Mouse (Mus musculus) kidney, postnatal 10 days (tissue): ENCODE data around the gene Slc9a3r2.
"Not testable (repeated sequence)": the region's sequence is repeated elsewhere in the genome, so short reads cannot be mapped to it uniquely, and the experiment has no call there.

ENCODE experiments used
- DNase-seq: peaks from one replicate; pipeline ENCODE4 v3.0.0; 2021; ENCODE audit warnings: mixed read lengths

Gene Slc9a3r2

GRCm38 (mm10) chr17:24650070-24650616, at the start of gene Slc9a3r2:
TSS of gene Slc9a3r2 (minus strand) at chr17:24650327.
- peak; percentile 87 for DNase-seq

- DNase-seq: no peak
Measured at GRCm38 (mm10) chr17:24699473-24699872, 49.3 kb upstream of the Slc9a3r2 start.

- DNase-seq: no peak
Measured at GRCm38 (mm10) chr17:24698715-24699114, 48.6 kb upstream of the Slc9a3r2 start.

- peak; percentile 46 for DNase-seq
Measured at GRCm38 (mm10) chr17:24697985-24698384, 47.9 kb upstream of the Slc9a3r2 start.

- peak; percentile 95 for DNase-seq
Measured at GRCm38 (mm10) chr17:24696011-24696697, 46.0 kb upstream of the Slc9a3r2 start, which contains the start of the genes Gfer and Noxo1. TSS of gene Gfer (minus strand) at chr17:24696156. TSS of gene Noxo1 (plus strand) at chr17:24696234.

- DNase-seq: no peak
Measured at GRCm38 (mm10) chr17:24695326-24696010, 45.3 kb upstream of the Slc9a3r2 start.

- no peak for DNase-seq
Measured at GRCm38 (mm10) chr17:24692385-24692784, 42.3 kb upstream of the Slc9a3r2 start.

- DNase-seq: no peak
Measured at GRCm38 (mm10) chr17:24689251-24690081, 39.3 kb upstream of the Slc9a3r2 start, which contains the start of gene Syngr3. TSS of gene Syngr3 (minus strand) at chr17:24689955.

- DNase-seq: no peak
Measured at GRCm38 (mm10) chr17:24687599-24687998, 37.5 kb upstream of the Slc9a3r2 start.

- DNase-seq: peak; percentile 75
Measured at GRCm38 (mm10) chr17:24687146-24687595, 37.0 kb upstream of the Slc9a3r2 start.

- DNase-seq: peak; percentile 68
Measured at GRCm38 (mm10) chr17:24686514-24686913, 36.4 kb upstream of the Slc9a3r2 start.

- no peak for DNase-seq
Measured at GRCm38 (mm10) chr17:24677500-24678080, 27.5 kb upstream of the Slc9a3r2 start.

- no peak for DNase-seq
Measured at GRCm38 (mm10) chr17:24676877-24677276, 26.8 kb upstream of the Slc9a3r2 start.

- DNase-seq: peak; percentile 82
Measured at GRCm38 (mm10) chr17:24676187-24676586, 26.1 kb upstream of the Slc9a3r2 start.

GRCm38 (mm10) chr17:24674277-24674676, 24.1 kb upstream of the Slc9a3r2 start:
- no peak for DNase-seq

- peak; percentile 68 for DNase-seq
Measured at GRCm38 (mm10) chr17:24672141-24672540, 22.0 kb upstream of the Slc9a3r2 start.

GRCm38 (mm10) chr17:24671346-24671745, 21.2 kb upstream of the Slc9a3r2 start:
- no peak for DNase-seq

- DNase-seq: no peak
Measured at GRCm38 (mm10) chr17:24670246-24670844, 20.2 kb upstream of the Slc9a3r2 start.

- DNase-seq: peak; percentile 98
Measured at GRCm38 (mm10) chr17:24669545-24670245, 19.6 kb upstream of the Slc9a3r2 start, which contains the start of gene Zfp598. TSS of gene Zfp598 (plus strand) at chr17:24669687.

- DNase-seq: not testable (repeated sequence)
Measured at GRCm38 (mm10) chr17:24669214-24669544, 19.1 kb upstream of the Slc9a3r2 start.

GRCm38 (mm10) chr17:24667416-24667815, 17.3 kb upstream of the Slc9a3r2 start:
- DNase-seq: peak; percentile 80
